Mouse (Mus musculus) C2C12 (cell line): ENCODE measurements around the gene Ckap4.

Source experiments
- CEBPB ChIP-seq: IDR thresholded peaks from one replicate; pipeline ENCODE4 v1.6.1; 2011; ENCODE audit warnings: low read depth, mild to moderate bottlenecking, control low read depth, moderate library complexity
- CTCF ChIP-seq: IDR thresholded peaks from one replicate; pipeline ENCODE4 v1.5.1; 2011; ENCODE audit not compliant: control insufficient read depth, insufficient read depth, insufficient read length
- MAX ChIP-seq: IDR thresholded peaks from one replicate; pipeline ENCODE4 v1.6.1; 2011; ENCODE audit warnings: mild to moderate bottlenecking, control low read depth
- MYOD1 ChIP-seq: IDR thresholded peaks from one replicate; pipeline ENCODE4 v1.6.1; 2011; ENCODE audit warnings: low read depth; ENCODE audit not compliant: control insufficient read depth, insufficient read length
- MYOG ChIP-seq: IDR thresholded peaks from one replicate; pipeline ENCODE4 v1.6.1; 2011; ENCODE audit not compliant: control insufficient read depth, insufficient read length; ENCODE audit errors: extremely low read depth
- USF1 ChIP-seq: IDR thresholded peaks from one replicate; pipeline ENCODE4 v1.6.1; 2011; ENCODE audit warnings: low read depth, mild to moderate bottlenecking, control low read depth, moderate library complexity

GRCm38 (mm10) chr10:84498867-84499266 is 35.0 kb downstream of the Ckap4 start:
- TF ChIP-seq CTCF (no peak), CEBPB (no peak), MYOG (no peak), USF1 (no peak), MYOD1 (no peak), MAX (no peak)
